Mouse (Mus musculus) cerebellum, adult 2 months (tissue): ENCODE data around the gene Siglec1.

Experiments
- CTCF ChIP-seq: fragments of 200-500 bp; IDR thresholded peaks from 2 replicates; pipeline ENCODE4 v1.5.1; 2011; ENCODE audit warnings: low read depth, mild to moderate bottlenecking, control low read depth, low read length, moderate library complexity, borderline replicate concordance; ENCODE audit not compliant: insufficient read depth
- POLR2A ChIP-seq: fragments of 200-500 bp; IDR thresholded peaks from 2 replicates; pipeline ENCODE4 v1.6.1; 2011; ENCODE audit warnings: low read length, control low read depth, borderline replicate concordance; ENCODE audit not compliant: insufficient read depth

GRCm38 (mm10) chr2:131056191-131056590 is 30.4 kb downstream of the Siglec1 start:
- TF ChIP-seq POLR2A (no peak), CTCF (peak; percentile 24; the same call in 1 of the 2 replicates)
